Mouse (Mus musculus) cerebellum, adult 2 months (tissue): ENCODE measurements at regions not wholly inside any gene's neighbourhood (a gene's known extent, or its start where the extent isn't known, plus 50 kb on each side); places are given as distances from the start of the nearest gene placed in this dataset.

ENCODE experiments used
- DNase-seq, 2 experiments: peaks; one replicate each; pipeline ENCODE4 v3.0.0; 2021
- H3K27ac ChIP-seq: fragments of 200-500 bp; 2 replicates; pipeline ENCODE4 v1.5.1; 2012; ENCODE audit warnings: low read length, control low read depth, inconsistent platforms; ENCODE audit not compliant: insufficient read depth
- H3K27me3 ChIP-seq: fragments of 200-500 bp; 2 replicates; pipeline ENCODE4 v1.6.1; 2012; ENCODE audit warnings: inconsistent platforms, mild to moderate bottlenecking, low read length, moderate library complexity; ENCODE audit not compliant: control insufficient read depth, insufficient read depth
- H3K4me1 ChIP-seq: fragments of 200-500 bp; 2 replicates; pipeline ENCODE4 v1.6.1; 2011; ENCODE audit warnings: low read length; ENCODE audit not compliant: control insufficient read depth, insufficient read depth
- H3K4me3 ChIP-seq: fragments of 200-500 bp; replicated peaks from 2 replicates; pipeline ENCODE3; 2011; ENCODE audit warnings: mild to moderate bottlenecking, low read depth, low read length, control low read depth; ENCODE audit not compliant: insufficient read depth
- CTCF ChIP-seq: fragments of 200-500 bp; IDR thresholded peaks from 2 replicates; pipeline ENCODE4 v1.5.1; 2011; ENCODE audit warnings: low read depth, mild to moderate bottlenecking, control low read depth, low read length, moderate library complexity, borderline replicate concordance; ENCODE audit not compliant: insufficient read depth
- POLR2A ChIP-seq: fragments of 200-500 bp; IDR thresholded peaks from 2 replicates; pipeline ENCODE4 v1.6.1; 2011; ENCODE audit warnings: low read length, control low read depth, borderline replicate concordance; ENCODE audit not compliant: insufficient read depth
- WGBS: fragments of 180-500 bp; shearing (Covaris S2); methylation state at CpG from one replicate; pipeline ENCODE4 v1.1.7; 2018; 5-methylcytosine and 5-hydroxymethylcytosine counted together

- WGBS = 93% methylated on average over 3 of the region's 3 CpGs
- no peaks in the 10 kb centered on the region for H3K4me1 ChIP-seq
- TF ChIP-seq POLR2A = no peak
- no peak for TF ChIP-seq CTCF
Measured at GRCm38 (mm10) chr5:150866198-150866597, 86.2 kb upstream of the Kl start.

GRCm38 (mm10) chr5:150869954-150870353 lies 82.5 kb upstream of the Kl start:
- no peak overlapping the region for H3K4me3 ChIP-seq
- WGBS = 77% methylated on average over 4 of the region's 4 CpGs
- no peak for TF ChIP-seq POLR2A
- no peak for DNase-seq
- H3K27ac ChIP-seq = no peak overlapping the region
- no peaks in the 10 kb centered on the region for H3K27me3 ChIP-seq
- H3K4me1 ChIP-seq = no peaks in the 10 kb centered on the region

More at GRCm38 (mm10) chr5:150866198-150866597, 86.2 kb upstream of the Kl start:
- Histone ChIP-seq H3K27me3 (no peaks in the 10 kb centered on the region), H3K27ac (no peak overlapping the region), H3K4me3 (no peak overlapping the region)
- DNase-seq = no peak

- DNase-seq = no peak
- WGBS = 39% methylated on average over 4 of the region's 4 CpGs
- no peak for TF ChIP-seq CTCF
- no peak for TF ChIP-seq POLR2A
- Histone ChIP-seq H3K27me3 (no peaks in the 10 kb centered on the region), H3K4me3 (no peak overlapping the region), H3K27ac (no peak overlapping the region), H3K4me1 (no peaks in the 10 kb centered on the region)
Measured at GRCm38 (mm10) chr5:150878805-150879204, 73.6 kb upstream of the Kl start.

GRCm38 (mm10) chr5:150883676-150884075 lies 68.7 kb upstream of the Kl start:
- H3K27ac ChIP-seq = no peak overlapping the region
- no peaks in the 10 kb centered on the region for H3K27me3 ChIP-seq
- WGBS = 74% methylated on average over 2 of the region's 2 CpGs
- DNase-seq = peak in 1 of 2 experiments; percentile 4
- no peaks in the 10 kb centered on the region for H3K4me1 ChIP-seq
- no peak for TF ChIP-seq CTCF
- no peak for TF ChIP-seq POLR2A
- H3K4me3 ChIP-seq = no peak overlapping the region

GRCm38 (mm10) chr5:150890086-150890485 lies 62.3 kb upstream of the Kl start:
- H3K27ac ChIP-seq = no peak overlapping the region
- TF ChIP-seq CTCF (no peak), POLR2A (no peak)
- H3K4me3 ChIP-seq = no peak overlapping the region
- no peak for DNase-seq
- no peaks in the 10 kb centered on the region; the same call in 1 of the 2 replicates for H3K4me1 ChIP-seq
- H3K27me3 ChIP-seq = no peaks in the 10 kb centered on the region
- 87% methylated on average over 4 of the region's 4 CpGs for WGBS

GRCm38 (mm10) chr5:150891262-150891940 lies 61.0 kb upstream of the Kl start:
- TF ChIP-seq POLR2A (no peak), CTCF (no peak)
- Histone ChIP-seq H3K27me3 (no peaks in the 10 kb centered on the region), H3K27ac (no peak overlapping the region), H3K4me1 (no peaks in the 10 kb centered on the region; the same call in 1 of the 2 replicates), H3K4me3 (no peak overlapping the region)
- no peak for DNase-seq
- 58% methylated on average over 7 of the region's 7 CpGs for WGBS

- no peaks in the 10 kb centered on the region for H3K27me3 ChIP-seq
- no peaks in the 10 kb centered on the region; the same call in 1 of the 2 replicates for H3K4me1 ChIP-seq
- TF ChIP-seq POLR2A = no peak
- TF ChIP-seq CTCF = no peak
- H3K27ac ChIP-seq = no peak overlapping the region
- WGBS = 64% methylated on average over 3 of the region's 3 CpGs
- no peak for DNase-seq
- no peak overlapping the region for H3K4me3 ChIP-seq
Measured at GRCm38 (mm10) chr5:150894049-150894738, 58.2 kb upstream of the Kl start.

GRCm38 (mm10) chr5:150894739-150895085 lies 57.7 kb upstream of the Kl start:
- H3K4me3 ChIP-seq = no peak overlapping the region
- no peak for DNase-seq
- no peak overlapping the region for H3K27ac ChIP-seq
- WGBS = 56% methylated on average over 4 of the region's 4 CpGs
- no peaks in the 10 kb centered on the region for H3K27me3 ChIP-seq
- no peaks in the 10 kb centered on the region; the same call in 1 of the 2 replicates for H3K4me1 ChIP-seq
- TF ChIP-seq POLR2A = no peak
- no peak for TF ChIP-seq CTCF
